Mouse (Mus musculus) kidney, adult 2 months (tissue): Measurements from ENCODE around the gene Tmem132e.

ENCODE experiments used
- CTCF ChIP-seq: fragments of 200-500 bp; conservative IDR thresholded peaks from 2 replicates; pipeline ENCODE4 v1.5.1; 2011; ENCODE audit warnings: low read depth, mild to moderate bottlenecking, control low read depth, low read length, moderate library complexity, mixed read lengths; ENCODE audit not compliant: insufficient read depth, insufficient read length
- POLR2A ChIP-seq: fragments of 200-500 bp; IDR thresholded peaks from one replicate; pipeline ENCODE4 v1.6.1; 2011; ENCODE audit warnings: low read depth, low read length, control low read depth

DNA sequence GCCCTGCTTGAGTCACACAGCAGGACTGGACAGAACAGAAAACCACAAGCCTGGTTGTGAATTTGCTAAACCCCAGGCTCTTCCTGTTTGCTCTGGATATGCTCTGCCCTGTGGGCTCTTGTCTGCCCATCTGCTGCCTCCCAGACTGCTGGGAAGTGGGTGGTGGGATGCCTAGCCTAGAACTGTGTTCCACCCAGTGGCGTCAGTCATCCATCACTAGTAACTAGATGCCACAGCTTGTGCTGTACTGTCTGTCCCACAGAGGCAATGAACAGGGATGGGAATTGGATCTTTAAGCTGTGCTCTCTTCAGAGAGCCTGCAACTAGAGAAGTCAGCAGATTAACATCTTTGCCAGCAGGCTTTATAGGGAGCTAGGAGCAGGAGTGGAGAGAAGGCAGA lies 23.8 kb downstream of the Tmem132e start:
- no peak for TF ChIP-seq POLR2A
- no peak for TF ChIP-seq CTCF
